Mouse (Mus musculus) frontal cortex, adult (tissue): ENCODE results near the gene Rhox2a.
"Not testable (repeated sequence)": the region's sequence is repeated elsewhere in the genome, so short reads cannot be mapped to it uniquely, and the experiment has no call there.

Experiments used
- ATAC-seq: cut with Nextera tagmentation; 2 replicates; pipeline ENCODE4 v1.9.2; 2017; ENCODE audit warnings: mild to moderate bottlenecking, moderate library complexity, mixed read lengths; ENCODE audit not compliant: low TSS enrichment

Gene Rhox2a

GRCm38 (mm10) chrX:37244676-37245075, at the start of gene Rhox2a:
Rhox2a (plus strand) TSS chrX:37244976.
- ATAC-seq: not testable (repeated sequence)

GRCm38 (mm10) chrX:37198676-37199075, 46.1 kb upstream of the Rhox2a start:
- no peak for ATAC-seq

DNA sequence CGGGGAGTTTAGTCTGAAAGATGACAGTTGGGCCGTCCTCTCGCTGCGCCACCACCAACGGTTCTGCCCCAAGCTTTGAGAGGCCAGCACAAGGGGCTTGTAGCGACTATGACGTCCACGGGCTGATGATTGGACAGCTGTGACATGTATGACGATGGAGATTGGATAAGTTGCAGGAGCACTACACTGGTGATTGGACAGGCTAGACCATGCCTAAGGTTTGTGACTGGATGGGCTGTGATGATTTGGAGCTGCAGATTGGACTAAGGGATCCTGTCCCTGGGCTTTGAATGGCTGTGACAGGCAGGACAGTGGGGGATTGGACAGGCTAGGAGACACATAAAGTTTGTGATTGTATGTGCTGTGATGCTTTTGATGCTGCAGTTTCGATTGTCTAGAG, 33.8 kb upstream of the Rhox2a start, which contains the start of gene Gm9:
Gene Gm9, minus strand, starts transcription at position 101 of the 400 bp plus-strand sequence.
- ATAC-seq: no peak

DNA sequence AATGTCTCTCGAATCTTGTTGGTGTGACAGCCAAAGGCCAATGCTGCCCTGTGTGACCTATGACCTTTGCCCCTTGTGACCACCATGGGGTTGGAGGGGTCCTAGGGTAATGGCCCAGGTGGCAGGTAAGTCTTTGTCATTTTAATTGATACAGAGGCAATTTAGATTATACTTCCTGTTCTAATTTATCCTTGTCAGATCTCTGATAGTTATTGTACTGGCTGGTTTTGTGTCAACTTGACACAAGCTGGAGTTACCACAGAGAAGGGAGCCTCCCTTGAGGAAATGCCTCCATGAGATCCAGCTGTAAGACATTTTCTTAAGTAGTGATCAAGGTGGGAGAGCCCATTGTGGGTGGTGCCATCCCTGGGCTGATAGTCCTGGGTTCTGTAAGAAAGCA, 22.6 kb upstream of the Rhox2a start, which contains the start of gene Rhox1:
Gene Rhox1, minus strand, starts transcription at position 101 of the 400 bp plus-strand sequence.
- ATAC-seq: not testable (repeated sequence)

DNA sequence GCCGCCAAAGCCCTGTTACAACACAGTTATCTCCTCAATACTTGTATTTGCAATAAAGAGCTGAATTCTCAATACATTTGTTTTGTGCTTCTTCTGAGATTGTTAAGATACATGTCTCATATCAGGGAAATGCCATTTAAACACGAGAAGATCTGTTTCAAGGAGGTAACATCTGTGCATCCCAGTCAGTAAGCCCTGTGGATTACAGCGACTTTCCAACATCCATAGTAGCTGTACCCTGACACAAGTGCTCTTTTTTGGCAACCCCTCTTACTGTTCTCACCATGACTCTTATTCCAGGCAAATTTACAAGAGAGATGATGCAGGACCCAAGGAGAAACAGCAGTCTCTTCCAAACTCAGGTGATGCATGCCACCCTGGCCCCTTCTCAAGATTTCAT, 4.8 kb downstream of the Rhox2a start, which contains the start of gene Rhox3a:
Gene Rhox3a, plus strand, starts transcription at position 301 of the 400 bp plus-strand sequence.
- ATAC-seq: not testable (repeated sequence)

DNA sequence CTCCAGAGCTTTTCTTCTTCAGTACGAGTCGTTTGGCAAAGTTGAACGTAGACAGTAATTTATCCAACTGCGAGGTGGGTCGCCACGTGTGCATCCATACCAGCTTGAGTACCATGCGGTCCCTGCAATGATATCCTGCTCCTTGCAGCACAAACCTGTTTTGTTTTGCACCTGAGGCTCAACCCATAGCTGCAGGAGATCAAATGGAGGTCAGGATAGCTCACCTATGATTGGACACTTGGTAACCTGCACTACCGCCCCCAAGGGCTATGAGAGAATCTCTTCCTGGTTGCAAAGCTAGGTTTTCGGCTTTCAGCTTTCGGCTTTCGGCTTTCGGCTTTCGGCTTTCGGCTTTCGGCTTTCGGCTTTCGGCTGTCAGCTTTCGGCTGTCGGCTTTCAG, 20.3 kb downstream of the Rhox2a start, which contains the start of gene Rhox4a:
Gene Rhox4a, plus strand, starts transcription at position 301 of the 400 bp plus-strand sequence.
- not testable (repeated sequence) for ATAC-seq
